Mouse (Mus musculus) intestine, embryonic 15.5 days (tissue): ENCODE data around the gene Bloc1s4. TPM values are rescaled to one million over a fixed set of nuclear protein-coding genes. Genes with fewer than 3 reads are reported as not detected.
A peak's percentile ranks its signal among the peaks of the same experiment; 100 is the strongest.
"Not testable (repeated sequence)": the region's sequence is repeated elsewhere in the genome, so short reads cannot be mapped to it uniquely, and the experiment has no call there.

Experiments
- ATAC-seq: fragments of 200-750 bp; cut with Nextera tagmentation; 2 replicates; pipeline ENCODE4 v1.8.0; 2017; ENCODE audit warnings: moderate TSS enrichment, moderate library complexity
- H3K27ac ChIP-seq: fragments of 300-500 bp; sonication (generic); 2 replicates; pipeline ENCODE4 v1.5.1; 2015; ENCODE audit warnings: mild to moderate bottlenecking, inconsistent platforms
- H3K27me3 ChIP-seq: fragments of 300-500 bp; sonication (generic); replicated peaks from 2 replicates; pipeline ENCODE4 v1.6.1; 2015; ENCODE audit warnings: inconsistent platforms
- H3K36me3 ChIP-seq: fragments of 300-500 bp; sonication (generic); 2 replicates; pipeline ENCODE4 v1.6.1; 2015; ENCODE audit warnings: inconsistent platforms
- H3K4me1 ChIP-seq: fragments of 300-500 bp; sonication (generic); replicated peaks from 2 replicates; pipeline ENCODE4 v1.6.1; 2015; ENCODE audit warnings: inconsistent platforms
- H3K4me2 ChIP-seq: fragments of 300-500 bp; sonication (generic); replicated peaks from 2 replicates; pipeline ENCODE4 v1.6.1; 2015; ENCODE audit warnings: mild to moderate bottlenecking, inconsistent platforms
- H3K4me3 ChIP-seq: fragments of 300-500 bp; sonication (generic); replicated peaks from 2 replicates; pipeline ENCODE4 v1.5.1; 2015; ENCODE audit warnings: inconsistent platforms
- H3K9ac ChIP-seq: fragments of 300-500 bp; sonication (generic); 2 replicates; pipeline ENCODE4 v1.6.1; 2015; ENCODE audit warnings: inconsistent platforms
- H3K9me3 ChIP-seq: fragments of 300-500 bp; sonication (generic); 2 replicates; pipeline ENCODE4 v1.6.1; 2016; ENCODE audit warnings: inconsistent platforms
- WGBS: fragments of 180-500 bp; shearing (Covaris S2); methylation state at CpG from one replicate; pipeline ENCODE4 v1.1.7; 2015; 5-methylcytosine and 5-hydroxymethylcytosine counted together
- polyA plus RNA-seq: library from polyadenylated mRNA; unstranded; fragments of >200 nt; fragmentation: Nextera tagmentation; extraction: Ambion mirVana; gene quantifications from 2 replicates; pipeline ENCODE4 v1.2.1, GENCODE M21; 2015

Gene Bloc1s4
- polyA plus RNA-seq: 21.8 and 23.5 TPM in 2 replicates

GRCm38 (mm10) chr5:36748536-36749061 lies at the start of gene Bloc1s4:
Gene Bloc1s4, minus strand, starts transcription at chr5:36748650.
- Histone ChIP-seq H3K4me1 (peaks cover 8% of the 10 kb centered on the region), H3K9me3 (no peaks in the 10 kb centered on the region), H3K27me3 (no peaks in the 10 kb centered on the region), H3K36me3 (no peaks in the 10 kb centered on the region), H3K9ac (peak within 1 kb of the TSS; percentile 92), H3K4me3 (peak within 1 kb of the TSS; percentile 98), H3K4me2 (peak within 1 kb of the TSS; percentile 93), H3K27ac (peak within 1 kb of the TSS; percentile 22; the same call in 1 of the 2 replicates)
- ATAC-seq: peak; percentile 97
- WGBS: 3% methylated on average over 31 of the region's 31 CpGs

- peak; percentile 44 for ATAC-seq
- Histone ChIP-seq H3K27ac (no peak overlapping the region; the same call in 1 of the 2 replicates), H3K4me3 (peak overlapping the region; percentile 68; the same call in 1 of the 2 replicates), H3K9me3 (no peaks in the 10 kb centered on the region), H3K9ac (no peak overlapping the region), H3K27me3 (no peaks in the 10 kb centered on the region; the same call in 1 of the 2 replicates), H3K4me1 (peaks cover 9% of the 10 kb centered on the region), H3K36me3 (peaks cover 5% of the 10 kb centered on the region; the same call in 1 of the 2 replicates), H3K4me2 (peak overlapping the region; percentile 61)
- 53% methylated on average over 8 of the region's 8 CpGs for WGBS
Measured at GRCm38 (mm10) chr5:36797291-36797690, 48.8 kb upstream of the Bloc1s4 start.

- not testable (repeated sequence) for H3K27me3 ChIP-seq, H3K4me1 ChIP-seq, H3K9me3 ChIP-seq, H3K36me3 ChIP-seq
- Histone ChIP-seq H3K9ac (peak within 1 kb of the TSS; percentile 70), H3K27ac (peak within 1 kb of the TSS; percentile 97), H3K4me2 (peak within 1 kb of the TSS; percentile 61), H3K4me3 (peak within 1 kb of the TSS; percentile 68)
- peak; percentile 88 for ATAC-seq
- WGBS: under 1% methylated on average over 90 of the region's 90 CpGs
Measured at GRCm38 (mm10) chr5:36796296-36797014, 48.0 kb upstream of the Bloc1s4 start, which contains the start of gene Mrfap1. Gene Mrfap1, minus strand, starts transcription at chr5:36796772.

- H3K9ac ChIP-seq: peak overlapping the region; percentile 70
- not testable (repeated sequence) for H3K4me1 ChIP-seq, H3K9me3 ChIP-seq, H3K36me3 ChIP-seq, H3K27me3 ChIP-seq
- H3K4me3 ChIP-seq: peak overlapping the region; percentile 68
- peak overlapping the region; percentile 61 for H3K4me2 ChIP-seq
- WGBS: 3% methylated on average over 36 of the region's 37 CpGs
- ATAC-seq: peak; percentile 65
- peak overlapping the region; percentile 97 for H3K27ac ChIP-seq
Measured at GRCm38 (mm10) chr5:36795647-36796295, 47.3 kb upstream of the Bloc1s4 start.

- Histone ChIP-seq H3K4me3 (no peak overlapping the region), H3K27me3 (no peaks in the 10 kb centered on the region; the same call in 1 of the 2 replicates), H3K36me3 (peaks cover 5% of the 10 kb centered on the region; the same call in 1 of the 2 replicates), H3K9ac (no peak overlapping the region), H3K4me1 (peaks cover 5% of the 10 kb centered on the region), H3K9me3 (no peaks in the 10 kb centered on the region), H3K27ac (no peak overlapping the region), H3K4me2 (no peak overlapping the region)
- WGBS: 69% methylated on average over 9 of the region's 9 CpGs
- no peak for ATAC-seq
Measured at GRCm38 (mm10) chr5:36791861-36792260, 43.4 kb upstream of the Bloc1s4 start.

- no peaks in the 10 kb centered on the region for H3K9me3 ChIP-seq
- no peaks in the 10 kb centered on the region for H3K36me3 ChIP-seq
- no peaks in the 10 kb centered on the region for H3K4me1 ChIP-seq
- H3K27ac ChIP-seq: no peak overlapping the region
- no peak for ATAC-seq
- no peak overlapping the region for H3K4me2 ChIP-seq
- H3K27me3 ChIP-seq: no peaks in the 10 kb centered on the region; the same call in 1 of the 2 replicates
- no peak overlapping the region for H3K4me3 ChIP-seq
- WGBS: 94% methylated on average over 5 of the region's 5 CpGs
- H3K9ac ChIP-seq: no peak overlapping the region
Measured at GRCm38 (mm10) chr5:36786052-36786451, 37.6 kb upstream of the Bloc1s4 start.

- WGBS: 86% methylated on average over 2 of the region's 2 CpGs
Measured at GRCm38 (mm10) chr5:36779512-36779911, 31.1 kb upstream of the Bloc1s4 start.

GRCm38 (mm10) chr5:36778901-36779300 lies 30.5 kb upstream of the Bloc1s4 start:
- no peak for ATAC-seq
- H3K27ac ChIP-seq: no peak overlapping the region
- no peaks in the 10 kb centered on the region for H3K36me3 ChIP-seq
- H3K9ac ChIP-seq: no peak overlapping the region
- no peak overlapping the region for H3K4me2 ChIP-seq
- no peaks in the 10 kb centered on the region for H3K4me1 ChIP-seq
- no peaks in the 10 kb centered on the region for H3K27me3 ChIP-seq
- H3K9me3 ChIP-seq: no peaks in the 10 kb centered on the region
- H3K4me3 ChIP-seq: no peak overlapping the region
- WGBS: 88% methylated on average over 1 of the region's 2 CpGs

More at GRCm38 (mm10) chr5:36779512-36779911, 31.1 kb upstream of the Bloc1s4 start:
- H3K36me3 ChIP-seq: no peaks in the 10 kb centered on the region
- H3K9ac ChIP-seq: no peak overlapping the region
- H3K27me3 ChIP-seq: no peaks in the 10 kb centered on the region
- no peak overlapping the region for H3K27ac ChIP-seq
- ATAC-seq: no peak
- H3K9me3 ChIP-seq: no peaks in the 10 kb centered on the region
- H3K4me2 ChIP-seq: no peak overlapping the region
- no peak overlapping the region for H3K4me3 ChIP-seq
- no peaks in the 10 kb centered on the region for H3K4me1 ChIP-seq

- H3K9ac ChIP-seq: no peak overlapping the region
- H3K4me2 ChIP-seq: no peak overlapping the region
- H3K9me3 ChIP-seq: no peaks in the 10 kb centered on the region
- ATAC-seq: no peak
- H3K27ac ChIP-seq: no peak overlapping the region
- no peaks in the 10 kb centered on the region for H3K27me3 ChIP-seq
- 17% methylated on average over 2 of the region's 2 CpGs for WGBS
- no peak overlapping the region for H3K4me3 ChIP-seq
- no peaks in the 10 kb centered on the region for H3K4me1 ChIP-seq
- H3K36me3 ChIP-seq: no peaks in the 10 kb centered on the region
Measured at GRCm38 (mm10) chr5:36777186-36777585, 28.7 kb upstream of the Bloc1s4 start.

GRCm38 (mm10) chr5:36776021-36776575 lies 27.6 kb upstream of the Bloc1s4 start:
- no peaks in the 10 kb centered on the region for H3K27me3 ChIP-seq
- no peak overlapping the region for H3K9ac ChIP-seq
- no peaks in the 10 kb centered on the region for H3K36me3 ChIP-seq
- H3K4me2 ChIP-seq: no peak overlapping the region
- no peak for ATAC-seq
- H3K9me3 ChIP-seq: no peaks in the 10 kb centered on the region
- 38% methylated on average over 9 of the region's 9 CpGs for WGBS
- H3K4me1 ChIP-seq: no peaks in the 10 kb centered on the region
- H3K4me3 ChIP-seq: no peak overlapping the region
- H3K27ac ChIP-seq: no peak overlapping the region

GRCm38 (mm10) chr5:36775317-36775716 lies 26.9 kb upstream of the Bloc1s4 start:
- H3K27me3 ChIP-seq: no peaks in the 10 kb centered on the region
- WGBS: 83% methylated on average over 2 of the region's 2 CpGs
- H3K4me1 ChIP-seq: no peaks in the 10 kb centered on the region
- no peaks in the 10 kb centered on the region for H3K9me3 ChIP-seq
- H3K36me3 ChIP-seq: no peaks in the 10 kb centered on the region
- no peak overlapping the region for H3K27ac ChIP-seq
- no peak overlapping the region for H3K4me2 ChIP-seq
- no peak overlapping the region for H3K9ac ChIP-seq
- no peak overlapping the region for H3K4me3 ChIP-seq
- ATAC-seq: no peak

- no peak overlapping the region for H3K4me3 ChIP-seq
- H3K27me3 ChIP-seq: no peaks in the 10 kb centered on the region
- no peak overlapping the region for H3K4me2 ChIP-seq
- H3K36me3 ChIP-seq: no peaks in the 10 kb centered on the region
- WGBS: 79% methylated on average over 5 of the region's 5 CpGs
- H3K27ac ChIP-seq: no peak overlapping the region
- no peak overlapping the region for H3K9ac ChIP-seq
- ATAC-seq: no peak
- no peaks in the 10 kb centered on the region for H3K9me3 ChIP-seq
- H3K4me1 ChIP-seq: no peaks in the 10 kb centered on the region
Measured at GRCm38 (mm10) chr5:36772586-36772985, 24.1 kb upstream of the Bloc1s4 start.
